14 mouse cellular contexts compared by ENCODE assay signal in the genomic region with DNA sequence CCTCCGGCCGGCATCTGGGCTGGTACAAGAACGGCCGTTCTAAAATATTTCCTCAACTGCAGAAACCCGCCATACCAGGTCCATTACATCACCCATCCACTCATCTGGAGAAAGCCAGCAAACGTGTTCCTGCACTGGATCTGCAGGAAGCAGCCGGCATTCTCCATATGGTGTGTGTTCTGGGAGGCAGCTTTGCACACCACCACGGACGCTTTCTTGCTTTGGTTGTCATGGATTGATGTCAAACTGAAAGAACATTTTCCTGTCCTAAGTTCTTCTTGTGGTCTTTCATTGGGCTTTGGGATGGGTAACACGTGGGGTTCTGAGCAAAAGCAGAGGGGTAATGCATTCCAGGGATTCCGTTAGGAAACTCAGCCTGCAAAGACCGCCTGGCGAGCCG. TPM values are rescaled to one million over a fixed set of nuclear protein-coding genes. Genes with fewer than 3 reads are reported as not detected.
A peak's percentile ranks its signal among the peaks of the same experiment; 100 is the strongest.
DNase-seq lines count a peak whose midpoint lies in the region; ATAC-seq and TF ChIP-seq lines count a peak whose summit lies in the region.
"Had no signal": no experiment of that assay in that cellular context is flagged by ENCODE, and none has a peak within 500 bp of the region (broad histone marks: within the 10 kb centered on the region; RNA-seq: fewer than 3 reads in every experiment).

No protein-coding gene starts in this region.

- no peaks in the 10 kb centered on the region for H3K36me3 ChIP-seq in heart, embryonic 13.5 days
- H3K36me3 ChIP-seq in lung, embryonic 14.5 days (ENCODE audit: insufficient read depth): no peaks in the 10 kb centered on the region
- H3K36me3 ChIP-seq in intestine, embryonic 15.5 days: no peaks in the 10 kb centered on the region
- H3K36me3 ChIP-seq: liver, embryonic 13.5 days had no signal

- H3K9ac ChIP-seq in heart, embryonic 13.5 days: no peak overlapping the region
- H3K9ac ChIP-seq in lung, embryonic 14.5 days: no peak overlapping the region
- H3K9ac ChIP-seq in intestine, embryonic 15.5 days: no peak overlapping the region
- H3K9ac ChIP-seq: liver, embryonic 13.5 days had no signal

- intact Hi-C loops in heart, postnatal 14 days (cut with DNase I): loop anchor here (10.0 kb wide), 2 partner anchors 227 to 427 kb away; a partner anchor contains a TSS

- peaks cover 6% of the 10 kb centered on the region; the same call in 1 of the 2 replicates for H3K27me3 ChIP-seq in heart, embryonic 13.5 days (replicated peaks)
- no peaks in the 10 kb centered on the region for H3K27me3 ChIP-seq in lung, embryonic 14.5 days (ENCODE audit: insufficient read depth, low read length)
- H3K27me3 ChIP-seq in intestine, embryonic 15.5 days (replicated peaks): no peaks in the 10 kb centered on the region
- H3K27me3 ChIP-seq: liver, embryonic 13.5 days had no signal

- ATAC-seq in heart, embryonic 13.5 days (ENCODE audit: extremely low read depth, insufficient number of reproducible peaks, low FRiP score, low TSS enrichment): no peak
- ATAC-seq in lung, embryonic 14.5 days (ENCODE audit: insufficient read depth): no peak; the same call in 1 of the 2 replicates
- no peak; the same call in 1 of the 2 replicates for ATAC-seq in intestine, embryonic 15.5 days
- ATAC-seq in erythroblast, adult 5-6 weeks (replicated peaks; ENCODE audit: low FRiP score, poor library complexity, severe bottlenecking): no peak
- ATAC-seq in megakaryocyte progenitor cell, adult 5-6 weeks (replicated peaks; ENCODE audit: poor library complexity): no peak

- 35% methylated on average over 14 of the region's 14 CpGs for WGBS in heart, embryonic 13.5 days
- WGBS in lung, embryonic 14.5 days: 35% methylated on average over 14 of the region's 14 CpGs
- WGBS in intestine, embryonic 15.5 days: 40% methylated on average over 14 of the region's 14 CpGs

- H3K9me3 ChIP-seq in heart, embryonic 13.5 days: no peaks in the 10 kb centered on the region
- H3K9me3 ChIP-seq in lung, embryonic 14.5 days (ENCODE audit: low read depth, low read length): no peaks in the 10 kb centered on the region
- no peaks in the 10 kb centered on the region for H3K9me3 ChIP-seq in intestine, embryonic 15.5 days
- H3K9me3 ChIP-seq: liver, embryonic 13.5 days had no signal

- no peak for TF ChIP-seq CTCF in lung, embryonic 14.5 days (IDR thresholded peaks at IDR 0.05; ENCODE audit: low read depth)

- H3K27ac ChIP-seq in heart, embryonic 13.5 days (replicated peaks): no peak overlapping the region
- no peak overlapping the region for H3K27ac ChIP-seq in lung, embryonic 14.5 days (ENCODE audit: low read depth)
- H3K27ac ChIP-seq in intestine, embryonic 15.5 days: peak overlapping the region; percentile 72
- H3K27ac ChIP-seq: gastrocnemius, adult 2 months; liver, embryonic 13.5 days had no signal

- H3K4me1 ChIP-seq in heart, embryonic 13.5 days: peaks cover 37% of the 10 kb centered on the region
- H3K4me1 ChIP-seq in lung, embryonic 14.5 days (ENCODE audit: insufficient read depth): 0 out of 2 replicates have a peak, but pooled peaks cover 3% of the 10 kb centered on the region
- peaks cover 29% of the 10 kb centered on the region for H3K4me1 ChIP-seq in intestine, embryonic 15.5 days (replicated peaks)

- H3K4me2 ChIP-seq in heart, embryonic 13.5 days: peak overlapping the region; percentile 43
- H3K4me2 ChIP-seq in lung, embryonic 14.5 days: no peak overlapping the region
- 0 out of 2 replicates have a peak overlapping the region, but pooled peaks have one; percentile 9 for H3K4me2 ChIP-seq in intestine, embryonic 15.5 days (replicated peaks)
- H3K4me2 ChIP-seq: liver, embryonic 13.5 days had no signal

- DNase-seq in heart, postnatal 14 days: no peak
- peak; percentile 55 for DNase-seq in lung, embryonic 14.5 days
- no peak for DNase-seq in lung, postnatal 36 days
- peak; percentile 57 to 72 for DNase-seq in right cerebral cortex, postnatal 10 days (ENCODE audit: low spot score in 2 of 2)
- DNase-seq: cerebellum, adult 2 months; gastrocnemius, adult 2 months; kidney, adult 18-20 months; liver, embryonic 13.5 days; thymus, postnatal 36 days had no signal

- H3K4me3 ChIP-seq in heart, embryonic 13.5 days: no peak overlapping the region
- H3K4me3 ChIP-seq in lung, embryonic 14.5 days (ENCODE audit: low read depth, low read length): no peak overlapping the region
- no peak overlapping the region for H3K4me3 ChIP-seq in intestine, embryonic 15.5 days (replicated peaks)
- H3K4me3 ChIP-seq: gastrocnemius, adult 2 months; liver, embryonic 13.5 days had no signal

RNA-seq across cellular contexts. Expression of a gene that starts 10.7 kb away (rescaled TPM):
- 4.2 and 4.8 TPM in 2 replicates for polyA plus RNA-seq in heart, embryonic 13.5 days (2015; fragmentation: Nextera tagmentation; extraction: Ambion mirVana)
- 1 to 10 TPM; 5.0 to 5.5 TPM for total RNA-seq in heart, postnatal 14 days (2021)
- polyA plus RNA-seq in lung, embryonic 14.5 days (2014; fragmentation: Nextera tagmentation; extraction: Ambion mirVana): 4.2 and 5.0 TPM in 2 replicates
- 5.9 and 6.3 TPM in 2 replicates for polyA plus RNA-seq in intestine, embryonic 15.5 days (2015; fragmentation: Nextera tagmentation; extraction: Ambion mirVana)
- 1.9 TPM in 1 of 2 replicates, not detected in the other for total RNA-seq in erythroblast, adult 5-6 weeks (2015; ENCODE audit: low replicate concordance)
- total RNA-seq in erythroblast, adult 5-6 weeks (2017; ENCODE audit: low replicate concordance): 0.17 and 1.5 TPM in 2 replicates
- total RNA-seq in megakaryocyte progenitor cell, adult 5-6 weeks (2015): 3.6 and 3.8 TPM in 2 replicates
- 3.2 and 3.7 TPM in 2 replicates for total RNA-seq in megakaryocyte progenitor cell, adult 5-6 weeks (2017)
- total RNA-seq: hematopoietic stem cell, adult 5-6 weeks had no signal

RNA-seq across cellular contexts. Expression of a gene that starts 37.9 kb away (rescaled TPM):
- polyA plus RNA-seq in heart, embryonic 13.5 days (2015; fragmentation: Nextera tagmentation; extraction: Ambion mirVana): 6.0 and 7.0 TPM in 2 replicates
- 1 to 10 TPM; 2.0 to 3.6 TPM for total RNA-seq in heart, postnatal 14 days (2021)
- polyA plus RNA-seq in lung, embryonic 14.5 days (2014; fragmentation: Nextera tagmentation; extraction: Ambion mirVana): 13.7 and 14.8 TPM in 2 replicates
- polyA plus RNA-seq in intestine, embryonic 15.5 days (2015; fragmentation: Nextera tagmentation; extraction: Ambion mirVana): 16.7 and 17.0 TPM in 2 replicates
- total RNA-seq in erythroblast, adult 5-6 weeks (2015; ENCODE audit: low replicate concordance): 1.2 and 4.8 TPM in 2 replicates
- total RNA-seq in erythroblast, adult 5-6 weeks (2017; ENCODE audit: low replicate concordance): 2.8 and 19.8 TPM in 2 replicates
- 15.1 and 15.6 TPM in 2 replicates for total RNA-seq in megakaryocyte progenitor cell, adult 5-6 weeks (2015)
- 21.4 and 40.8 TPM in 2 replicates for total RNA-seq in megakaryocyte progenitor cell, adult 5-6 weeks (2017)

Comparison
In these comparisons a context has a peak if more than half of its experiments do, and no peak if none do; other contexts are left out.
1. DNase-seq: peak in lung, embryonic 14.5 days (single experiment) and right cerebral cortex, postnatal 10 days (2 of 2); none in heart, postnatal 14 days (0 of 2) and lung, postnatal 36 days (single experiment).